Mouse (Mus musculus): ENCODE data around the gene Sel1l3. TPM values are rescaled to one million over a fixed set of nuclear protein-coding genes. Genes with fewer than 3 reads are reported as not detected.

Sel1l3 gene
- polyA plus RNA-seq, 1 experiment from 2014 or later: 2.0 TPM

- no peak for TF ChIP-seq EP300 (IDR thresholded peaks at IDR 0.05)
- TF ChIP-seq CTCF (IDR thresholded peaks at IDR 0.05): no peak
- 47% methylated on average over 10 of the region's 10 CpGs for WGBS
- H3K27me3 ChIP-seq (replicated peaks; ENCODE audit: insufficient read depth, low read length): no peaks in the 10 kb centered on the region
- no peaks in the 10 kb centered on the region for H3K36me3 ChIP-seq (ENCODE audit: insufficient read depth, low read length)
- H3K4me2 ChIP-seq (replicated peaks; ENCODE audit: low read depth, low read length): no peak overlapping the region
- no peaks in the 10 kb centered on the region for H3K9me3 ChIP-seq (ENCODE audit: low read length)
- ATAC-seq (no peak), DNase-seq (ENCODE audit: low spot score) (no peak)
- H3K4me1 ChIP-seq (ENCODE audit: insufficient read depth, low read depth, low read length): no peaks in the 10 kb centered on the region
- no peak overlapping the region for H3K9ac ChIP-seq (replicated peaks; ENCODE audit: low read depth)
- no peak overlapping the region for H3K4me3 ChIP-seq (ENCODE audit: low read depth, low read length)
- H3K27ac ChIP-seq (ENCODE audit: low read length): no peak overlapping the region
Observed at GRCm38 (mm10) chr5:53187245-53187644, 26.5 kb downstream of the Sel1l3 start.

GRCm38 (mm10) chr5:53185803-53186202 lies 27.9 kb downstream of the Sel1l3 start:
- ATAC-seq (no peak), DNase-seq (ENCODE audit: low spot score) (no peak)
- 81% methylated on average over 11 of the region's 11 CpGs for WGBS

GRCm38 (mm10) chr5:53179965-53180364 lies 33.8 kb downstream of the Sel1l3 start:
- Histone ChIP-seq H3K27me3 (replicated peaks; ENCODE audit: insufficient read depth, low read length) (no peaks in the 10 kb centered on the region), H3K36me3 (ENCODE audit: insufficient read depth, low read length) (no peaks in the 10 kb centered on the region), H3K4me3 (ENCODE audit: low read depth, low read length) (no peak overlapping the region), H3K27ac (ENCODE audit: low read length) (no peak overlapping the region), H3K4me2 (replicated peaks; ENCODE audit: low read depth, low read length) (no peak overlapping the region), H3K4me1 (ENCODE audit: insufficient read depth, low read depth, low read length) (no peaks in the 10 kb centered on the region), H3K9me3 (ENCODE audit: low read length) (no peaks in the 10 kb centered on the region), H3K9ac (replicated peaks; ENCODE audit: low read depth) (no peak overlapping the region)
- WGBS: 74% methylated on average over 5 of the region's 5 CpGs
- TF ChIP-seq CTCF (IDR thresholded peaks at IDR 0.05) (no peak), EP300 (IDR thresholded peaks at IDR 0.05) (no peak)
- DNase-seq (ENCODE audit: low spot score) (no peak), ATAC-seq (no peak)

More at GRCm38 (mm10) chr5:53185803-53186202, 27.9 kb downstream of the Sel1l3 start:
- Histone ChIP-seq H3K9me3 (ENCODE audit: low read length) (no peaks in the 10 kb centered on the region), H3K4me3 (ENCODE audit: low read depth, low read length) (no peak overlapping the region), H3K27ac (ENCODE audit: low read length) (no peak overlapping the region), H3K27me3 (replicated peaks; ENCODE audit: insufficient read depth, low read length) (no peaks in the 10 kb centered on the region), H3K4me1 (ENCODE audit: insufficient read depth, low read depth, low read length) (no peaks in the 10 kb centered on the region), H3K36me3 (ENCODE audit: insufficient read depth, low read length) (no peaks in the 10 kb centered on the region), H3K9ac (replicated peaks; ENCODE audit: low read depth) (no peak overlapping the region), H3K4me2 (replicated peaks; ENCODE audit: low read depth, low read length) (no peak overlapping the region)
- TF ChIP-seq EP300 (IDR thresholded peaks at IDR 0.05) (no peak), CTCF (IDR thresholded peaks at IDR 0.05) (no peak)

DNA sequence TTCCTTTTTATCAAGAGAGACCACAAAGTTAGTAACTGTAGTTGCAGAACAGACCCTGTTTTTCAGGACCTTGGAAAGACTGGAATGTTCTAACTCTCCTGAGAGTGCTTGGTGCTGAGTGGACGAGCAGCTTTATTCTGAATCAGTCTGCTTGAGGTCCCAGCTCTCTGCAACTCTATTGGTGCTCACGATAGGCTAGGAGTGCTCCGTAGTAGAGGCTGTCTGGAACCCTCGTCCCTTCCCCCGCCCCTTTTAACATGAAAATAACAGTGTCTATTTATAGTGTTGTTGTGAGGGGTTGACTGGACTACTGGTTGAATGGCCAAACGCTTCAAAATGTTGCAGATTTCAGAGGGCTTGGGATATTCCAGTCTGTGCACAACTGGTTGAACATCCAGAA lies 37.0 kb downstream of the Sel1l3 start:
- Histone ChIP-seq H3K27ac (ENCODE audit: low read length) (no peak overlapping the region), H3K9me3 (ENCODE audit: low read length) (no peaks in the 10 kb centered on the region), H3K4me2 (replicated peaks; ENCODE audit: low read depth, low read length) (no peak overlapping the region), H3K36me3 (ENCODE audit: insufficient read depth, low read length) (no peaks in the 10 kb centered on the region), H3K27me3 (replicated peaks; ENCODE audit: insufficient read depth, low read length) (no peaks in the 10 kb centered on the region), H3K9ac (replicated peaks; ENCODE audit: low read depth) (no peak overlapping the region), H3K4me1 (ENCODE audit: insufficient read depth, low read depth, low read length) (no peaks in the 10 kb centered on the region), H3K4me3 (ENCODE audit: low read depth, low read length) (no peak overlapping the region)
- DNase-seq (ENCODE audit: low spot score) (peak; percentile 37), ATAC-seq (peak; percentile 81)
- WGBS: 37% methylated on average over 6 of the region's 6 CpGs
- no peak for TF ChIP-seq CTCF (IDR thresholded peaks at IDR 0.05)
- no peak for TF ChIP-seq EP300 (IDR thresholded peaks at IDR 0.05)

GRCm38 (mm10) chr5:53176075-53176474 lies 37.7 kb downstream of the Sel1l3 start:
- H3K9me3 ChIP-seq (ENCODE audit: low read length): no peaks in the 10 kb centered on the region
- H3K4me2 ChIP-seq (replicated peaks; ENCODE audit: low read depth, low read length): no peak overlapping the region
- H3K9ac ChIP-seq (replicated peaks; ENCODE audit: low read depth): no peak overlapping the region
- H3K27ac ChIP-seq (ENCODE audit: low read length): no peak overlapping the region
- DNase-seq (ENCODE audit: low spot score): no peak
- TF ChIP-seq CTCF (IDR thresholded peaks at IDR 0.05) (no peak), EP300 (IDR thresholded peaks at IDR 0.05) (no peak)
- H3K36me3 ChIP-seq (ENCODE audit: insufficient read depth, low read length): no peaks in the 10 kb centered on the region
- H3K4me1 ChIP-seq (ENCODE audit: insufficient read depth, low read depth, low read length): no peaks in the 10 kb centered on the region
- no peak for ATAC-seq
- 58% methylated on average over 1 of the region's 4 CpGs for WGBS
- H3K27me3 ChIP-seq (replicated peaks; ENCODE audit: insufficient read depth, low read length): no peaks in the 10 kb centered on the region
- no peak overlapping the region for H3K4me3 ChIP-seq (ENCODE audit: low read depth, low read length)

GRCm38 (mm10) chr5:53175195-53175594 lies 38.5 kb downstream of the Sel1l3 start:
- H3K4me3 ChIP-seq (ENCODE audit: low read depth, low read length): no peak overlapping the region
- no peak overlapping the region for H3K27ac ChIP-seq (ENCODE audit: low read length)
- no peaks in the 10 kb centered on the region for H3K36me3 ChIP-seq (ENCODE audit: insufficient read depth, low read length)
- H3K9ac ChIP-seq (replicated peaks; ENCODE audit: low read depth): no peak overlapping the region
- H3K4me2 ChIP-seq (replicated peaks; ENCODE audit: low read depth, low read length): no peak overlapping the region
- no peaks in the 10 kb centered on the region for H3K4me1 ChIP-seq (ENCODE audit: insufficient read depth, low read depth, low read length)
- no peak for DNase-seq (ENCODE audit: low spot score)
- H3K9me3 ChIP-seq (ENCODE audit: low read length): no peaks in the 10 kb centered on the region
- H3K27me3 ChIP-seq (replicated peaks; ENCODE audit: insufficient read depth, low read length): no peaks in the 10 kb centered on the region
- 89% methylated on average over 3 of the region's 3 CpGs for WGBS
- TF ChIP-seq CTCF (IDR thresholded peaks at IDR 0.05): no peak
- no peak for TF ChIP-seq EP300 (IDR thresholded peaks at IDR 0.05)
- ATAC-seq: no peak

DNA sequence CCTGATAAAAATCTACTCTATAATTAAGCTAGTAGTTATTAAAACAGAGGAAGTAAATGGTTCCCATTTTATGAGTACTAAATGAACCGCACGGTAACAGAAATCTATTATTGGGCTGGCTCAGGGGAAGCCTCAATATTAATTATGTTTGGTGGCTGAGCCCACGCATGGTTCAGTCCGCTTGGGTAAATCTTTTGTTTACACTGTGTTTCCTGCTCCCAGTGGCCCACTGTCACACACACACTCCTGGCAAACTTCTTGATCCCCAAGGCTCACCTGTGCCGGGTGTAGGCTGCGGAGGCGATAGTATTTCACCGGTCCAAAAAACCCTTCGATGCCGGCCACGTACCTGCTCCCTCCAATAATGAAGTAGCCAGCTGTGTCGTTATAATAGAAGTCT lies 39.3 kb downstream of the Sel1l3 start:
- DNase-seq (ENCODE audit: low spot score) (no peak), ATAC-seq (no peak)
- H3K9me3 ChIP-seq (ENCODE audit: low read length): no peaks in the 10 kb centered on the region
- no peaks in the 10 kb centered on the region for H3K36me3 ChIP-seq (ENCODE audit: insufficient read depth, low read length)
- 87% methylated on average over 12 of the region's 12 CpGs for WGBS
- no peaks in the 10 kb centered on the region for H3K27me3 ChIP-seq (replicated peaks; ENCODE audit: insufficient read depth, low read length)
- H3K4me3 ChIP-seq (ENCODE audit: low read depth, low read length): no peak overlapping the region
- H3K9ac ChIP-seq (replicated peaks; ENCODE audit: low read depth): no peak overlapping the region
- no peak overlapping the region for H3K4me2 ChIP-seq (replicated peaks; ENCODE audit: low read depth, low read length)
- TF ChIP-seq EP300 (IDR thresholded peaks at IDR 0.05) (no peak), CTCF (IDR thresholded peaks at IDR 0.05) (no peak)
- H3K4me1 ChIP-seq (ENCODE audit: insufficient read depth, low read depth, low read length): no peaks in the 10 kb centered on the region
- H3K27ac ChIP-seq (ENCODE audit: low read length): no peak overlapping the region

All from lung, postnatal 0 days (tissue).